Mouse (Mus musculus) kidney, postnatal 25 days (tissue): ENCODE data around the gene Tctex1d4.
A peak's percentile ranks its signal among the peaks of the same experiment; 100 is the strongest.

Experiments
- DNase-seq, 2 experiments: peaks; one replicate each; pipeline ENCODE4 v3.0.0; 2021; ENCODE audit warnings: mixed read lengths in 2 of 2

Gene Tctex1d4

DNA sequence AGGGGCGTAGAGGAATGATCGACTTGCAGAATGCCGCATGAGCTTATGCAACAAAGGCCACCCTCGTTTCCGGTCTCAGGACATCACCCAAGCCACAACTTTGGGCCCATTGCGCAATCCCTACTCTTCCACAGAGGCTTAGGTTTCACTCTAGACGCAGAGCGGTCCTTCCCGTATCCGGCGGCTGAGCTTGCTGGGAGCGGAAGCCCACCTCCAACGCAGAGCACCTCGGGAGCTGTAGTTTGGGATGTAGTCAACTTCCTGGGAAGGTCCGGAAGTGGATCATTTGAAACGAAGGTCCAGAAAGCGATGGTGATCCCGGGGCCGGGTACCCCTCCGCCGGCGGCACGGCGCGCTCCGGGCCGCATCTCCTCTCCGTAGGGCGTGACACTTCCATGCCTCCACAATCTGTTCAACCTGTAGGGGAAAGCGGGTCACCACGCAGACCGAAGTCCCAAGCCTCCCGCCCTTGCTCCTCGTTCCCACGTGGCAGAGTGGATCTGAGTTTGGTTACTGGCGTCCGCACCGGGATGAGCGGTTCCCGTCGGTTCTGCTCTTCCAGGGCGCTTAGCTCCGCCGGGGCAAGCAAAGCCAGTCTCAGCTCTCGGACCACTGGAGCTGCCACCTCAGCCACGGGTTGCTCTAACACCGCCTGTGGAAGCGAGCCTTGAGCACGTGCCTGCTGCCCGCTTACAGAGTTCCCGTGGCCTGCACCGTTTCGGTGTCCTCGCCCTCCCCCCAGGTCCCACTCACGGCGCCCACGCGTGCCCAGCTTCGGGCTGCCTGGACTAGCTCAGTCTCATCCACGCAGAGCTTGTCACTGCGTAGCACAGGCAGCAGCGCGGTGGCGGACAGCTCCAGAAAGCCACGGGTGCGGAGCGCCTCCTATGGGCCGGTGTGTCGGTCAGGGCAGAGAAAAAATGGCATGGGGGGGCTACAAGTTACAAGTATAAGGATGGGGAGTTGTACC is 5.9 kb upstream of the Tctex1d4 start:
- DNase-seq = peak; percentile 97 to 99

DNA sequence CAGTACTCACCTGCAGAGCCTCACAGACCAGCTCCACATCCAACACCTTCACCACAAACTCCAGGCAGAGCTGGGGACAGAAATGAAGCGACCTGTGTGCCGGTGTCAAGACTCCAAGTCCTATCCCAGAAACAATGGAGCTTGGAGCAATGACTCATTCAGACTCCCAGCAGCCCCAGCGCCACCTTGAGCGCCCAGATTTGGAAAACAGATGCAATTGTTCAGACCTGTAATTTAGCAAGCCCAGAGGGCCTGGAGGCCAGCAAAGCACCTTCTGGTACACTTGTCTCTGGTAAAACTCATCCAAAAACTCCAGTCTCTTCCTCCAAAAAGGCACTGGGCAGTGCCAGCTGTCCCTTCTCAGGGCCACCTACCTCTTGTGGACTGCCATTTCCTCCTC is 4.4 kb upstream of the Tctex1d4 start:
- DNase-seq = no peak

DNA sequence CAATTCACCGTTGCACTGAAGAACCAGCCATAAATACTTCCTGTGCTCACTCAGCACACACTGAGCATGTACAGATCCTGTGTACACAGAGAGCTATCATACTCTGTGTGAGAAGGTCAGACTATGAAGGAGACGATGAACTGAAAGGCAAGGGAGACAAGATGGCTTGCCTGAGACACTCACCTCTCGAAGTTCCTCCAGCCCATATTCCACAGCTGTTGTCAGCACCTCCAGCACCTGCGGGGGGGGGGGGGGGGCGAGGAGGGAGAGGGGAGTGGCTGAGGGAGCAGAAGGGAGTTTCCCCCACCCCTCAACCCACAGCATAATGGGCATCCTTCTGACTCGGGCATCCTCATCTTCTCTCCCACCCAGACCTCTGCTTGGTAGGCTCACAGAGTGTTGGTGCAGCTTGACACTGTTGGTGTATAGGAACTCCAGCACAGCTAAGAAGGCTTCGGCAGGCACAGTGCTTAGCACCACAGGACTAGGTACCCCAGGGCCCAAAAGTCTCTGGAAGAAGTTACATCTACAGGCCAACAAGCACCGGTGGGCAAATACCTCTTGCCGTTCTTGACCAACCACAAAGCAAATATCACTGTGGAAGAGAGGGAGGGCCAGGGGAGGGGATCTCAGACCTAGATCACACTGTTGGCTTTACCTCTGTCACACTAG is 2.9 kb upstream of the Tctex1d4 start:
- no peak for DNase-seq

DNA sequence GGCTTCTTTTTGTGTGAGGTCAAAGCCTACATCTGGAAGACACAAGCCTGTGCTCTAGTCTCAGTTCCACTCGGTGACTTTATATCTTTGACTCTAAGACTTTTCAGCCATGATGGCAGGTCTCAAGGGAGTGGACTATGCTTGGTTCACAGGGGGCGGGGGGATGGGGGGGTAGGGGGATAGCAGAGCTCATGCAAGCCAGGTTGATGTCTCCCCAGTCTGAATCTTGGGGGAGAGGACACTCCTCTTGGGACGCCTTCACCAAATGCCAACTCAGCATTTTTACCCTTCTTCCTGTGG is 2.4 kb upstream of the Tctex1d4 start:
- DNase-seq = no peak

DNA sequence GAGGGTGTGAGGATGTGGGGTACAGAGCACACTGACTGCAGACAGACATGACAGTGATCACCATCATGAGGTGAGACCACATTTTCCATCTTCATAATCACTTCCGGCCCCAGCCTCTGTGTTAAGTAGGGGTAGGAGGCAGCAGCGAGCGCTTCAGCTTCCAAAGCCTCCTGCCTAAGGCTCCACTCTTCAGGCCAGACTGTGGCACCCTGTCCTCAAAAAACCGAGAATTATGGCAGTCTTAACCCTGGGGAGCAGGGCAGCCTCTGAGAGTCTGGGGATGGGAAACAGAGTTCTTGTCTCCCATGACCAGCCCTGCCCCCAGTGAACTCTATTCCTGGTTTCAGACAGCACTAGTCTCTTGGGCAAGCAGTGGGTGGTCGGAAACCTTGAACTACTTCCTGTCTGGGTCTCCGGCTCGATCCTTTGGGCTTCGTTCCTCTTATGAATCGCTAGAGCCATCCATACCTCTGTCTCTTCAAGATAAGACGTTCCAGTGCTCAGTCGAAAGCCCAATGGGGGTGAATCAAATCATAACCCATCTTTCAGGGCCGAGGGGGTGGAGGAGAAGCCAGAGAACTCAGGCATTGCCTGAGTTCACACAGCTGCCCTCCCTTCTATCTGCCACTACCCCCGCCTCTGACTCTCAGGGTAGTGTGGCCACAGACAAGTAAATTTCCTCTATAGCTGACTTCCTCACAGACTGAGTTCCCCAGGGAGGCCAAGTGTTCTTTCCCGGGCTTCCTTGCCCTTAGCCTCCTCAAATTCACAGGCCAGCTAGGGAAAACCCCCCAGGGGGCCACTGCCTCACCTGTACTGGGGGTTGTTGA is 1.9 kb upstream of the Tctex1d4 start:
- DNase-seq = peak; percentile 41 to 69

DNA sequence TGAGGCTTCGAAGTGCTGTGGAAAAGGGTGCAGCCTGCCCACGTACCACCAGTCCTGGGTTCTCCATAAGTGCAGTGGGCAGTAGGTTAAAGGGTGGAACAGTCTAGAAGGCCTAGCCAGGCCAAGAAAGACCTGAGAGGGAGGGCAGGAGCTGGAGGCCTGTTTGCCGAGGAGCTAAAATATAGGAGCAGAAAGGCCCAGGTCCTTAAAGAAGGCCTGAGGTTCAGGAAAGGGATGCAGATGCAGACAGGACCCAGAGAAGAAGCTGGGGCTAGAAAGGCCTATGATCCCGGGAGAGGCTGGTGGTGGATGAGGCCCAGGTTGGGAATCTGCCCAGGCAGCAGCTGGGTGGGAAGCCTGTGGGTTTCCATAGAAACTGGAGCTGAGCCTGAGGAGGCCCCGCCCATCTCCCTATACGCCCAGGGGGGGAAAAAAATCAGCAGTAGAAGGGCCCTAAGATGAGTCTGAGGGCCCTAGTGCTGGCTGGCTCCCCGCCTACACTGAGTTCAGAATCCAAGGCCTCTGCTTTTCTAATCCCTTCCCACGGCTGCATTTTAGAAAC is 1.2 kb upstream of the Tctex1d4 start, which contains the start of gene Btbd19:
TSS of gene Btbd19 (minus strand) at position 378 of the 562 bp plus-strand sequence.
- DNase-seq = peak; percentile 67 to 79

- peak; percentile 84 to 93 for DNase-seq
Measured at GRCm38 (mm10) chr4:117125910-117126674, 502 bp upstream of the Tctex1d4 start.

DNA sequence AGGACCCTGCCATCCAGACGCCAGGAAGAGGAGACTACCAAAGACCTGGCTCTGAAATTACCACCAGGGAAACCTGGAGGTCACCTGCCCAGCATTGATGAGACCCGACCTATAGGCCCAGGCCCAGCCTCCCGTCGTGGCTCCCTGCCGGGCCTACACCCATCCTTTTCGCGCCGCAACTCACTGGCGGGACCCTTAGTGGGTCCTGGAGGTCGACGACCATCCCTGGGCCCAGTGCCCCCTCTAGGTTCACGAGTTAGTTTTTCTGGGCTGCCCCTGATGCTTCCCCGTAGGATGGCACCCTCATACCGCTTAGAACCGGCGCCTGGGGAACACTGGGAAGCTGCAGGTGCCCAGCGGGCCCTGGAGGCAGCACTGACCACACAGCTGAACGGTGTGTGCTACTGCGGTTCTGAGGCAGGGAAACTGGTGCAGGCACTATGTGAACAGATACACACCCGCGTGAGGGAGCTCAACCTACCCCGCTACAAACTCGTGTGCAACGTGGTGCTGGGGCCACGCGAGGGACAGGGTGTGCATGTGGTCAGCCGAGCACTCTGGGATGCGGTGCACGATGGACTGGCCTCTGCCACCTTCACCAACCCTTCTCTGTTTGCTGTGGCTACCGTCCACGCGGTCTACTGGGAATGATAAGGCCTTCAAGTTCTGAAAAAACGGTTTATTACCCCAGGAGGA is 1.5 kb downstream of the Tctex1d4 start:
- no peak for DNase-seq

- peak in 1 of 2 experiments; percentile 70 for DNase-seq
Measured at GRCm38 (mm10) chr4:117130790-117131189, 4.2 kb downstream of the Tctex1d4 start.

- DNase-seq = no peak
Measured at GRCm38 (mm10) chr4:117131198-117131597, 4.6 kb downstream of the Tctex1d4 start.

DNA sequence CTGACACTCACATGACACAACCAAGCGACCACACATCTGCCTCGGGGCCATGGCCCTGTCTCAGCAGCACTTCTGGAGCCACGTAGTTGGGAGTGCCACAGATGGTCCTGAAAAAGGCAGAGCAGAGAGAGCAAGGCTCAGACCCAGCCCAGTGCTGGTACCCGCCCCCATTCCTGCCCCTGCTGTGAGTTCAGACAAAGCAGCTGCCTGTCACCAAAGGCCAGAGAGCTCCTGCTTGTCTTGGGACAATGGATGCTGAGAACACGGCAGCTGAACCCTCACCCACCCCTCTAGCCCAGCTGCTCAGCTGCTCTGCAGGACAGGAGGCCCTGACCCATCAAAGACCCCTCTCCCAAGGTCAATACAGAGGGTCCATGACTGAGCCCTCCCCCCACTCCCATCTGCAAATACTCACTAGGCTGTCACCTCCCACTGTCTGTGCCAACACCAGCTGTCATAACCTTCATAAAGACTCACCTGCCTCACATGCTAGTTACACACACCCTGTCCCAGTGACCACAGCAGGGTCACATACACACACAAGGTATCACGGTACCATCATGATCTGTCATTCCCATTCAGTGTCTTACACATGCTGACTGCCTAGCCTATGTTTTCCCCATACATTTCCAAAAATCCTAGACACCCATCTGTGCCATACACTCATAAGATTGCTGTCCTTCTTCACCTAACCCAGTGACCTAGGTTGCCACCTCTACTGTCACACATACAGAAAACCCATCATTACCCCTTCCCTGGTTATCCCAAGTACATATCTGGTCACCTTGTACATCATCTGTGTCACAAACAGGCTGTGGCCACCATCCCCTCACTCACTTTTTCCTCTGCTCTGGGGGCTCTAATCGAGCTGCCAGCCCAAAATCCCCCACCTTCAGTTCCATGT is 5.5 kb downstream of the Tctex1d4 start:
- no peak for DNase-seq

- no peak for DNase-seq
Measured at GRCm38 (mm10) chr4:117132794-117133143, 6.2 kb downstream of the Tctex1d4 start.

DNA sequence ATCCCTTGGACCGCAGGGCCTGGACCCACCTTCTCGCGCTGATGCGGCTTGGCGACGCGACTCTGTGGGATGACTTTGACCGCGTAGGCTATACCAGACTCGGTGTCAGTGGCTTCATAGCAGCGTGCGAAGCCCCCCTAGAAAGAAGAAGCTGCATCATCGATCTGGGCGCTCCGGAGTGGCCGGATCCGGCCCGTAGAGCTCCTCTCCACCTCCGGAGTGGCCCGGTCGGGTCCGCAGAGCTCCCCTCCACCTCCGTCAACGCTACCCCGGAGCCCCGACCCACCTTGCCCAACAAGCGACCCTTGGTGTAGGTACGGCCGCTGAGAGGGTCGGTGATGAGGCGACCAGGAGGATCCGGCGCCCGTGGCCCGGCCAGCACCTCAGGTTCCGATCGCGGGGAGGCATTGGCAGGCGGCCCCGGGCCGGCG is 6.8 kb downstream of the Tctex1d4 start:
- peak in 1 of 2 experiments; percentile 47 for DNase-seq

- DNase-seq = peak; percentile 98 to 99
Measured at GRCm38 (mm10) chr4:117133817-117134600, 7.4 kb downstream of the Tctex1d4 start, which contains the start of gene Plk3. Plk3 (minus strand) TSS chr4:117133963.

DNA sequence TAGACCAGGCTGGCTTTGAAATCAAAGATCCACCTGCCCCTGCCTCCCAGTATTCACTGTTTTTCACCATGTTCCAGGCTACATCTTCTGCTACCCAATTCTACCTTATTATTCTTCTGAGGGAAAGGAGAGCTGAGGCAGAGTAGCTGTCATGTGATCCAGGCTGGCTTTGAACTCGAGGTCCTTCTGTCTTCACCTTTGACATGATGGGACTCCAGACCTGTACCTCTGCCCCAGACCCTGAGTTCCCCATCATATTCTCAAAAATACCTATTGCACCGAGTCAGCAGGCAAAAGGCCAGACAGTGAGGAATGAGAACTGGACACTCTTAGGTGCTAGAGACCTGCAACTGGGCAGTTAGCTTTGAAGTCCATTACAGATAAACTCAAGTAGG is 8.0 kb downstream of the Tctex1d4 start:
- DNase-seq = peak in 1 of 2 experiments; percentile 61

- DNase-seq = peak; percentile 85 to 95
Measured at GRCm38 (mm10) chr4:117136034-117136433, 9.4 kb downstream of the Tctex1d4 start.

DNA sequence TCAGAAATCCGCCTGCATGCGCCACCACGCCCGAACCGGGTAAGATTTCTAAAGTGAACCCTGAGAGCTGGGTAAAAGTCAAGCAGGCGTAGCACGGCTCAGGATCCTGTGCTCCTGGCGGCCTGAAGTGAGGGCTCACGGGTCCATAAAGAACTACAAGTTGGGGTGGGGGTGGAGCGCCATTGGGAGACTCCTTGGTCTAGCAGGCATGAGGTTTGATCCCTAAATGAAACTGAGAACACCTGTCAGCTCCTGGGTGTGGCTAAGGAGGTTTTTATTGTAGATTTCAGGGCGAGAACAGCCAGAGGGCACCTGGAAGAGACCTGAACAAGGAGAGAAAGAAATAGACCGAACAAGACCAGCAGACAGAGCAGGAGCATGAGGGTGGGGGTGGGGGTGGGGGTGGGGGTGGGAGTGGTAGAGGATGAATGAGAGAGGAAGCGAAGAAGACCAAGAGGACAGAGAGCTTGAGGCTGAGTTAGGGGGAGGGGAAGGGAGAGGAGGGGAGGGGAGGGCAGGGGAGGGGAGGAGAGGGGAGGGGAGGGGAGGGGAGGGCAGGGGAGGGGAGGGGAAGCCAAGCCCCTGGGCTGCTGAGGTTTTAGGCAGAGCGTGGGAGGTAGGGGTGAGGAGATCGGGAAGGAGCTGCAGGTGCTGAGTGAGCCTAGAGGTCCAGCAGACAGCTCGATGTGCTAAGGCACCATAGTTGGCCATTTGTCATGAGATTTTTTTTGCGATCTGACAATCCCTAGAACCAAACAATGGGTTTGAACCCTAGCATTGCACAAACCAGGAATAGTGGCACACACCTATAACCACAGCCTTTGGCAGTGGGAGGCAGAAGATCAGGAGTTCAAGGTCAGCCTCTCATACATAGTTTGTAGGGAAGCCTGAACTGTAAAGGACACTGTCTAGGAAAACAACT is 12.0 kb downstream of the Tctex1d4 start:
- DNase-seq = no peak

GRCm38 (mm10) chr4:117139217-117139612 is 12.6 kb downstream of the Tctex1d4 start:
- peak; percentile 68 to 79 for DNase-seq
